Mouse (Mus musculus): ENCODE results near the gene Olfr346.

Olfr346 gene

DNA sequence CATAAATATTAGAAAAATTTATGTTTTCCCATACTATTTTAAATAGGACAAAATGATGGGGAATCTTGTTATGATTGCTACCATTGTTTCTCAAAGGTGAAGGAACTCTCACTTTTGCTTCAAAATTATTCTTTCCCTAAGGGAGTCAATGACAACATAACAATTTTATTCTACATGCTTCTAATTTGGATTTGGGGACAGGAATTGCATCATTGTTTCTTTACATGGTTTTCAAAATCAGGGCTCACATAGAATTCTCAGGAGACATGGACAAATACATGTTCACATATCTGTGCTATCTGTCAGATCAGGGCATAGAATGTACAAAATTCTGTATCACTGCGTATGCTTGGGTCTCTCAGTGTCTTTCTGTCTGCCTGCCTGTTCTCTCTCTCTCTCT is at the start of gene Olfr346:
Olfr346 (plus strand) TSS at position 301 of the 400 bp plus-strand sequence.
- DNase-seq (ENCODE audit: low spot score in 2 of 2): no peak

GRCm38 (mm10) chr2:36639741-36640140 is 45.8 kb upstream of the Olfr346 start, which contains the start of gene Olfr345:
TSS of gene Olfr345 (plus strand) at chr2:36640041.
- DNase-seq (ENCODE audit: low spot score in 2 of 2): no peak

- DNase-seq (ENCODE audit: low spot score in 2 of 2): no peak
Measured at GRCm38 (mm10) chr2:36731602-36732001, 46.0 kb downstream of the Olfr346 start, which contains the start of gene Olfr347. TSS of gene Olfr347 (plus strand) at chr2:36731902.

DNA sequence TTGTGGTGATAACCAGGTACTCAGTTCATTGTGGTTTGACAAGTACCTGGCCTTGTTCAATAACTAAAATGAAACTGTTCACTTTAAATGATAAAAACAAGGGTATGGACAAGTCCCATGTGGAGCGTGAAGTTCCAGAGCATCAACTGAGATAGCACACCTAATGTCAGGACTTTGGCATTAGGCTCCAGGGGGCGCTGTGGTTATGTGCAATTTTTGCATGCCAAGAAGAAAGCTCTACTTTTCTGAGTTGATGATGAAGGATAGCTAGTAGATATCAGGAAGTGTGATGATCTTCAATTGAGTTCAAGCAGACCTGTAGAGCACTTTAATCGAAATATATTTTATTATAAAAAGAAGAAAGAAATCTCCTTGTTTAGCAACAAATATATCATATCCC is 50.6 kb downstream of the Olfr346 start:
- DNase-seq (ENCODE audit: low spot score in 2 of 2): no peak

All from frontal cortex, postnatal 36 days (tissue).